Mouse (Mus musculus): ENCODE data around the gene Phip.

DNA sequence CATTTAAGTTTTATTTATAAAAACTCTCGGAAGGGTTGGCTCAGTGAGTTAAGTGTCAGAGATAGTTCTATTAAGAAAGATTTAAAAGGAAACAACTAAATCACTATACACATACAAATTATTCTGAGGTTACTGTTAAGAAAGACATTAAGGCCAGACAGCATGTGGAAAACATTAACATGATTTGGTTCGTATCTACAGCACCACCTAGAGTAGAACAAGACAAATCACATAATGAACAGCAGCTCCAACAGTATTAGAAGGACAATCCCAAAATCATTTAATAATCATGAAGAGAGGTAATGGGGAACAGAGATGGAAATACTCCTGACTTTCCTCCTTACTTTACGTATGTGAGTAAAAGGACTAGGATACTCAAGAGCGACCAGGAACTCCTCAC lies 20.0 kb downstream of the Phip start:
- no peak for TF ChIP-seq CTCF (conservative IDR thresholded peaks at IDR 0.05; ENCODE audit: insufficient read depth, insufficient read length, low read depth, low read length)
- TF ChIP-seq POLR2A (IDR thresholded peaks at IDR 0.05; ENCODE audit: low read depth, low read length): no peak
